Mouse (Mus musculus): Measurements from ENCODE around the gene Rgs13. TPM values are rescaled to one million over a fixed set of nuclear protein-coding genes. Genes with fewer than 3 reads are reported as not detected.

Gene Rgs13
- polyA plus RNA-seq, 1 experiment from 2014 or later, result not detected

DNA sequence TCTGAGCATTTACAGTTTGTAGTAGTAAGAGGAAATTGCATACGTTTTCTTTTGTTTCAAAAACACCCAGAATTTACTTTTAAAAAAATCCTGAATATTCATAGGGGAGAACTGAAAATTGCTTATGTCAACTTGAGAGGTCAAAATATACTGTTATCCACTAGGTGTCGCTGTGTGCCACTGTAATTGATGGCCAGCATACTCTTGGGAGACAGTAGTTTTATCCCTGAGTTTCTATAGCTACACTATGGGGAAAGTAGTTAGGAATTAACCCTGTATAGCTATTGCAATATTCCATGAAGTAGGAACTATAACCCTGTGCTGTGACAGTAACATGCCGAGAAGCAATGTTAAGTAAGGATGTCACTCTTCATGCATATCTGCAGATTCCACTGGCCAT lies 20.5 kb upstream of the Rgs13 start:
- no peaks in the 10 kb centered on the region for H3K36me3 ChIP-seq (ENCODE audit: control insufficient read depth, insufficient read depth, low read length)
- ATAC-seq (ENCODE audit: insufficient number of reproducible peaks, insufficient read depth, low FRiP score, low read depth), result no peak
- H3K4me1 ChIP-seq (ENCODE audit: control insufficient read depth in 2 of 2, insufficient read depth in 2 of 2, low read length in 2 of 2), result no peaks in the 10 kb centered on the region
- no peak overlapping the region for H3K9ac ChIP-seq (ENCODE audit: low read length)
- no peak overlapping the region for H3K27ac ChIP-seq (replicated peaks in 1 of 2; ENCODE audit: control insufficient read depth in 1 of 2, insufficient read depth in 1 of 2, low read depth in 2 of 2, low read length in 2 of 2)
- 22% methylated on average over 3 of the region's 3 CpGs for WGBS
- no peaks in the 10 kb centered on the region for H3K9me3 ChIP-seq (ENCODE audit: control insufficient read depth, low read length)
- no peak overlapping the region for H3K4me2 ChIP-seq (ENCODE audit: low read length)
- no peaks in the 10 kb centered on the region for H3K27me3 ChIP-seq (ENCODE audit: control insufficient read depth, insufficient read depth, low read length)
- H3K4me3 ChIP-seq (ENCODE audit: control insufficient read depth in 1 of 2, insufficient read depth in 1 of 2, low read depth in 1 of 2, low read length in 2 of 2), result no peak overlapping the region

DNA sequence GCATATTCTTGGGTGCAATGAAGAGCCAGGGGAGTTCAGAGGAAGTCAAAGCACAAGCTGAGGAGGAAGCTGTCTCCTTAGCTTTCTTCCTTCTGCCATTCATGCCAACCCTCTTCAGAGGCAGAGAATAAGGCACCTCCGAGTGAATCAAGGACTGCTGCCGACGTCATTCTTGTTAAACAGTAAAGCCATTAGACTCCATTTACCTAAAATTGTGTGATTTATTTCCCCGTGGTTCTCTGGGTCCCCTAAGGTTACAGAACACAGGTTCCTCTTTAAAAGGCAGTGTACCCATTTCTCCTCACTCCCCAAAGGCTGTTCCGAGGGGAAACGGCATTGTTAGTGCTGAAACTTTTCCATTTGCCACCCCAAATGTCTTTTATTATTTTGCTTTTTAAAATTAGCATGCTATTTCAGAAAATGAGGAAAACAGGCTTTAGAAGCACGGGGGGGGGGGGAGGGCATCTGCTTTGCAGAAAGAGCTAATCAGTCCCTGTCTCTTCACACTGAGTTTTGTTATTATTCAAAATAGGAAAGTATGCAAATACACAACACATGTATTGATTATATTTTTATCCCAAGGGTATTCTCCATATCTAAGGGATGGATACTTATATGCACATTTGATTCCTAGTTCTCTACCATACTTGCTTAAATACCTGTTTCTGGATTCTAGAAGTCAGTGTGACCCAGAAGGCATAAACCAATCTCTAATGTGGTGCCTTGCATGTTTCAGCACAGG lies 9.7 kb upstream of the Rgs13 start:
- H3K27me3 ChIP-seq (ENCODE audit: control insufficient read depth, insufficient read depth, low read length), result no peaks in the 10 kb centered on the region
- H3K4me1 ChIP-seq (ENCODE audit: control insufficient read depth in 2 of 2, insufficient read depth in 2 of 2, low read length in 2 of 2), result no peaks in the 10 kb centered on the region
- H3K4me3 ChIP-seq (ENCODE audit: control insufficient read depth in 1 of 2, insufficient read depth in 1 of 2, low read depth in 1 of 2, low read length in 2 of 2), result no peak overlapping the region
- H3K9me3 ChIP-seq (ENCODE audit: control insufficient read depth, low read length), result no peaks in the 10 kb centered on the region
- WGBS, result 71% methylated on average over 7 of the region's 7 CpGs
- no peak for ATAC-seq (ENCODE audit: insufficient number of reproducible peaks, insufficient read depth, low FRiP score, low read depth)
- H3K9ac ChIP-seq (ENCODE audit: low read length), result no peak overlapping the region
- H3K36me3 ChIP-seq (ENCODE audit: control insufficient read depth, insufficient read depth, low read length), result no peaks in the 10 kb centered on the region
- H3K27ac ChIP-seq (replicated peaks in 1 of 2; ENCODE audit: control insufficient read depth in 1 of 2, insufficient read depth in 1 of 2, low read depth in 2 of 2, low read length in 2 of 2), result no peak overlapping the region
- no peak overlapping the region for H3K4me2 ChIP-seq (ENCODE audit: low read length)

DNA sequence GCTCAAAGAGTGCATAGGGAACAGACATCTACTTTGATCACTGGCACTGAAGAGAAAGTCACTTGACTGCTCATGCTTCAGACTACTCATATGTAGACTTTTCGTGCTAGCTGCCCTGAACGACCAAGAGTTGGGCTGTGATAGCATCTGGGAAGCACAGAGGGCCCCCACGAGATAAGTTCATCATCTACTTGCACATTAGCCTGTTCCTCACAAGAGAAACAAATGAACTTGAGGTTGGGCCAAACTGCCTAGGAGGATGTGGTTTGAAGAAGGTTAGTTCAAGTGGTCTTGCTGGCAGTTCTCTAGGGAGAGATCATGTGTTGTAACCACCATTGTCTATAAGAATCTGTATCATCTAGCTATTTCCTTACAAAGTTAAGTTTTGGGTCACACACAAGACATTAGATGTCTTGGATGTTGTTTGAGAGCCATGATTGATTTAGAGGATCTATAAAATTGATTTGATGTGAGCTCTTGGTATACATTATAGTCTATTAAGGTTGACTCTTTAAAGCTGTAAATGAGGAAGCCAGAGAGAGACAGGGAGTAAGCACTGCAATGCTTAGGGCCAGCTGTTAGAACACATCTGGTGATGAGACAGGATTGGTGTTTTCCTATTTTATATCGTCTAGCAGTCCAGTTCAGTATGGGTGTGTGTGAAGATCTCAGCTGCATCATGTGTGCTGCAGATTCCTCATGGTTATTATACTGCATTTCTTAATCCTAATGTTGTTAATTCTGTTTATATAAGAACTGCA lies 8.0 kb upstream of the Rgs13 start:
- Histone ChIP-seq H3K9ac (ENCODE audit: low read length) (no peak overlapping the region), H3K27ac (replicated peaks in 1 of 2; ENCODE audit: control insufficient read depth in 1 of 2, insufficient read depth in 1 of 2, low read depth in 2 of 2, low read length in 2 of 2) (no peak overlapping the region), H3K36me3 (ENCODE audit: control insufficient read depth, insufficient read depth, low read length) (no peaks in the 10 kb centered on the region), H3K4me3 (ENCODE audit: control insufficient read depth in 1 of 2, insufficient read depth in 1 of 2, low read depth in 1 of 2, low read length in 2 of 2) (no peak overlapping the region), H3K27me3 (ENCODE audit: control insufficient read depth, insufficient read depth, low read length) (no peaks in the 10 kb centered on the region), H3K4me2 (ENCODE audit: low read length) (no peak overlapping the region), H3K4me1 (ENCODE audit: control insufficient read depth in 2 of 2, insufficient read depth in 2 of 2, low read length in 2 of 2) (no peaks in the 10 kb centered on the region), H3K9me3 (ENCODE audit: control insufficient read depth, low read length) (no peaks in the 10 kb centered on the region)
- ATAC-seq (ENCODE audit: insufficient number of reproducible peaks, insufficient read depth, low FRiP score, low read depth), result no peak
- 64% methylated on average over 4 of the region's 4 CpGs for WGBS

DNA sequence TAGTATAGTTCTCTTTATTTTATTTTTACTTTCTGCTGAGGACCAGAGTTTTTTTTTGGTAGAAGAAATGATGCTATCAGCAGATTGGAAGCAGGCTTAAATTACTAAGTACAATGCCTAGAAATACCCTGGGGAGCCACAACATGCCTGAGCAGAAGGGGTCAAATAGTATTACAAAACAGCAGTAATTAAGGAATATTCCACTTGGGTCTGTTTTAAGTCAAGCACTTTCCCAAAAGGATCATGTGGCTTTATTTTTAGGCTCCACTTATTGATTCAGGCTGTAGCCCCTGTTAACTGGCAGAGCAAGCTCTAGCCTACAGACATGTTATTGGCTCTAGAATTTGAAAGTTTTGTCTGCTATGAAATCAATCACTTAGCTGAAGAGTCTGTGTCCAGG lies 6.5 kb upstream of the Rgs13 start:
- no peaks in the 10 kb centered on the region for H3K9me3 ChIP-seq (ENCODE audit: control insufficient read depth, low read length)
- no peak for ATAC-seq (ENCODE audit: insufficient number of reproducible peaks, insufficient read depth, low FRiP score, low read depth)
- H3K27me3 ChIP-seq (ENCODE audit: control insufficient read depth, insufficient read depth, low read length), result no peaks in the 10 kb centered on the region
- H3K9ac ChIP-seq (ENCODE audit: low read length), result no peak overlapping the region
- H3K4me3 ChIP-seq (ENCODE audit: control insufficient read depth in 1 of 2, insufficient read depth in 1 of 2, low read depth in 1 of 2, low read length in 2 of 2), result no peak overlapping the region
- no peaks in the 10 kb centered on the region for H3K4me1 ChIP-seq (ENCODE audit: control insufficient read depth in 2 of 2, insufficient read depth in 2 of 2, low read length in 2 of 2)
- no peaks in the 10 kb centered on the region for H3K36me3 ChIP-seq (ENCODE audit: control insufficient read depth, insufficient read depth, low read length)
- no peak overlapping the region for H3K4me2 ChIP-seq (ENCODE audit: low read length)
- H3K27ac ChIP-seq (replicated peaks in 1 of 2; ENCODE audit: control insufficient read depth in 1 of 2, insufficient read depth in 1 of 2, low read depth in 2 of 2, low read length in 2 of 2), result no peak overlapping the region

DNA sequence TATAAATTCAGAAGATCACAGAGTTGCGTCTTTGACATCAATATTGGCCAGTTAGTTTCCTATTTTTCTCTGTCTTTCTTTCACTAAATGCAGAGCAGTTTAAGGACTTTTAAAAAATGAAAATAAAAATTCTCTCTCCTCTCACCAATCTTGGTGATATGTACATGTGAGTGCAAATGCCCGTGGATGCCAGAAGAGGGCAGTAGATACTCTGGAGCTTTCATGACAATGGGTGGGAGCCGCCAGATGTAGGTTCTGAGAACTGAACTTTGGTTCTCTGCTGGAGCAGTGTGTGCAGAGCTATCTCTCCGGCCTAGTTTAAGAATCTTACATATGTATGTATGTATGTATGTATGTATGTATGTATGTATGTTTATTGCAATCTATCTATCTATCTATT lies 2.4 kb upstream of the Rgs13 start:
- no peak overlapping the region for H3K4me3 ChIP-seq (ENCODE audit: control insufficient read depth in 1 of 2, insufficient read depth in 1 of 2, low read depth in 1 of 2, low read length in 2 of 2)
- no peaks in the 10 kb centered on the region for H3K4me1 ChIP-seq (ENCODE audit: control insufficient read depth in 2 of 2, insufficient read depth in 2 of 2, low read length in 2 of 2)
- no peak overlapping the region for H3K4me2 ChIP-seq (ENCODE audit: low read length)
- 94% methylated on average over 4 of the region's 4 CpGs for WGBS
- H3K27ac ChIP-seq (replicated peaks in 1 of 2; ENCODE audit: control insufficient read depth in 1 of 2, insufficient read depth in 1 of 2, low read depth in 2 of 2, low read length in 2 of 2), result no peak overlapping the region
- H3K36me3 ChIP-seq (ENCODE audit: control insufficient read depth, insufficient read depth, low read length), result no peaks in the 10 kb centered on the region
- no peaks in the 10 kb centered on the region for H3K27me3 ChIP-seq (ENCODE audit: control insufficient read depth, insufficient read depth, low read length)
- no peaks in the 10 kb centered on the region for H3K9me3 ChIP-seq (ENCODE audit: control insufficient read depth, low read length)
- no peak overlapping the region for H3K9ac ChIP-seq (ENCODE audit: low read length)
- no peak for ATAC-seq (ENCODE audit: insufficient number of reproducible peaks, insufficient read depth, low FRiP score, low read depth)

DNA sequence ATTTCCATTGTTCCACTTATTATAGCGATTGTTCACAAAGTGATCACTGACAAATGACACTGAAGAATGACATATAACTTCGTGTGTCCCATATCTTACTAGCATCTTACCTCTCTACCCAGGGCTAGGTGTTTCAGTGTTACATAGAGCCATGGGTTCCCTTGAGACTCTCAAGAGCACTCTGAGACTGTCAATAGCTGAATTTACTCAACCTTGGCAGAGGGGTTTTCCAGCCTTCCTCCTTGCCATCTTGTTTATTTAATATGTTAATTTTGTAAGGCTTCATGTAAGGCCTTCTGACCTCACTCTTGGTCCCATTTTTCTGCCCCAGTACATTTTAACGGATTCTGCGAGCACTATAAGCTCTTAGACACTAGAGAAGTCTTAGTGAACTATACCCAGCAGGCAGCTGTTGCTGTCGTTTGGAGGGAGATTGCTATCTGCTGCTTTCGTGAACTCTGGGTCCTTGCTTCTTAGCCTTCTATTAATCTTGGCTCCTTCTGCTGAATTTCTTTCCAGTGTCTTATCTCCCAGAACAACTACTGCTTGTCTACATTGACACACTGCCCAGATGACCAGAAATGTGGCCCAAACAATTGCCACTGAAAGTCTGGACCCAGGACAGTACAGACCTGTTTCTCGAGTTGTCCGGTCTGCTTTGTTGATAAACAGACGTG lies 1.2 kb upstream of the Rgs13 start:
- H3K9me3 ChIP-seq (ENCODE audit: control insufficient read depth, low read length), result no peaks in the 10 kb centered on the region
- no peaks in the 10 kb centered on the region for H3K4me1 ChIP-seq (ENCODE audit: control insufficient read depth in 2 of 2, insufficient read depth in 2 of 2, low read length in 2 of 2)
- no peak overlapping the region for H3K9ac ChIP-seq (ENCODE audit: low read length)
- no peak overlapping the region for H3K27ac ChIP-seq (replicated peaks in 1 of 2; ENCODE audit: control insufficient read depth in 1 of 2, insufficient read depth in 1 of 2, low read depth in 2 of 2, low read length in 2 of 2)
- no peaks in the 10 kb centered on the region for H3K36me3 ChIP-seq (ENCODE audit: control insufficient read depth, insufficient read depth, low read length)
- H3K4me2 ChIP-seq (ENCODE audit: low read length), result no peak overlapping the region
- WGBS, result 60% methylated on average over 9 of the region's 9 CpGs
- no peak for ATAC-seq (ENCODE audit: insufficient number of reproducible peaks, insufficient read depth, low FRiP score, low read depth)
- H3K27me3 ChIP-seq (ENCODE audit: control insufficient read depth, insufficient read depth, low read length), result no peaks in the 10 kb centered on the region
- H3K4me3 ChIP-seq (ENCODE audit: control insufficient read depth in 1 of 2, insufficient read depth in 1 of 2, low read depth in 1 of 2, low read length in 2 of 2), result no peak overlapping the region

DNA sequence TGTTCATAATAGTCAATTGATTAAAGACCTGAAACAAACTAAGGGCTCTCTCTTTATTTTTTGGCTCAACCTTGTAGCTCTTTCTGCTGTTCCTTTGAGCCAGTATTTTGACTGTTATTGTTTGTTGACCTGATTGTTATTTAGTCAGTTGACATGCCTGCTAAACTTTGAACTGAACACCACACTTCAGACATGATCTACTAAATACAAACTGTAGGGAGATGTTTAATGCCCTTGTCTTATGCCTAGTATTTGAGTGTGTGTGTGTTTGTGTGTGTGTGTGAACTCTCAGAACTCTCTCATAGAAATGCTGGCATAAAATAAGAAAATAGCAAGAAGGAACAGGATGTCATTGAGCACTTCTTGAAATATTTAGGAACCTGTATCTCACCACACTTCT lies 448 bp upstream of the Rgs13 start:
- Histone ChIP-seq H3K9ac (ENCODE audit: low read length) (no peak overlapping the region), H3K27ac (replicated peaks in 1 of 2; ENCODE audit: control insufficient read depth in 1 of 2, insufficient read depth in 1 of 2, low read depth in 2 of 2, low read length in 2 of 2) (no peak overlapping the region), H3K36me3 (ENCODE audit: control insufficient read depth, insufficient read depth, low read length) (no peaks in the 10 kb centered on the region), H3K9me3 (ENCODE audit: control insufficient read depth, low read length) (no peaks in the 10 kb centered on the region), H3K27me3 (ENCODE audit: control insufficient read depth, insufficient read depth, low read length) (no peaks in the 10 kb centered on the region), H3K4me3 (ENCODE audit: control insufficient read depth in 1 of 2, insufficient read depth in 1 of 2, low read depth in 1 of 2, low read length in 2 of 2) (no peak overlapping the region), H3K4me1 (ENCODE audit: control insufficient read depth in 2 of 2, insufficient read depth in 2 of 2, low read length in 2 of 2) (no peaks in the 10 kb centered on the region), H3K4me2 (ENCODE audit: low read length) (no peak overlapping the region)
- ATAC-seq (ENCODE audit: insufficient number of reproducible peaks, insufficient read depth, low FRiP score, low read depth), result no peak
